Mouse (Mus musculus) testis, adult 2 months (tissue): Measurements from ENCODE around the gene Nfkb1. TPM values are rescaled to one million over a fixed set of nuclear protein-coding genes. Genes with fewer than 3 reads are reported as not detected.

Source experiments
- H3K27ac ChIP-seq: fragments of 200-500 bp; 2 replicates; pipeline ENCODE4 v1.5.1; 2012; ENCODE audit warnings: low read depth, low read length; ENCODE audit not compliant: control insufficient read depth, insufficient read depth
- H3K27me3 ChIP-seq: fragments of 200-500 bp; 2 replicates; pipeline ENCODE4 v1.6.1; 2012; ENCODE audit warnings: mild to moderate bottlenecking, low read length, moderate library complexity; ENCODE audit not compliant: control insufficient read depth, insufficient read depth
- H3K36me3 ChIP-seq: fragments of 200-500 bp; 2 replicates; pipeline ENCODE4 v1.6.1; 2012; ENCODE audit warnings: mild to moderate bottlenecking, low read length; ENCODE audit not compliant: control insufficient read depth, insufficient read depth
- H3K4me1 ChIP-seq: fragments of 200-500 bp; 2 replicates; pipeline ENCODE4 v1.6.1; 2012; ENCODE audit warnings: low read length; ENCODE audit not compliant: control insufficient read depth, insufficient read depth
- H3K4me3 ChIP-seq: fragments of 200-500 bp; 2 replicates; pipeline ENCODE4 v1.5.1; 2012; ENCODE audit warnings: low read depth, mild to moderate bottlenecking, low read length, moderate library complexity, mixed read lengths; ENCODE audit not compliant: control insufficient read depth
- CTCF ChIP-seq: fragments of 200-500 bp; IDR thresholded peaks from 2 replicates; pipeline ENCODE4 v1.5.1; 2012; ENCODE audit warnings: low read depth, mild to moderate bottlenecking, inconsistent platforms, low read length, moderate library complexity; ENCODE audit not compliant: control insufficient read depth, insufficient read depth, insufficient replicate concordance
- POLR2A ChIP-seq: fragments of 200-500 bp; IDR thresholded peaks from 2 replicates; pipeline ENCODE4 v1.6.1; 2012; ENCODE audit warnings: low read depth, mild to moderate bottlenecking, inconsistent platforms, low read length, moderate library complexity; ENCODE audit not compliant: control insufficient read depth
- polyA plus RNA-seq: library from polyadenylated mRNA; depleted of rRNA; stranded (reverse); fragments of >200 nt; gene quantifications from 2 replicates; pipeline ENCODE4 v1.2.3, GENCODE M21; 2012

The Nfkb1 gene
- polyA plus RNA-seq, 1 experiment = 13.4 TPM

GRCm38 (mm10) chr3:135675480-135675879 is 15.9 kb downstream of the Nfkb1 start:
- no peaks in the 10 kb centered on the region for H3K36me3 ChIP-seq
- H3K27me3 ChIP-seq = no peaks in the 10 kb centered on the region
- H3K4me1 ChIP-seq = no peaks in the 10 kb centered on the region; the same call in 1 of the 2 replicates
- no peak overlapping the region for H3K27ac ChIP-seq
- no peak for TF ChIP-seq POLR2A
- TF ChIP-seq CTCF = no peak
- H3K4me3 ChIP-seq = no peak overlapping the region

GRCm38 (mm10) chr3:135674716-135675392 is 16.5 kb downstream of the Nfkb1 start:
- no peaks in the 10 kb centered on the region for H3K36me3 ChIP-seq
- H3K4me1 ChIP-seq = no peaks in the 10 kb centered on the region; the same call in 1 of the 2 replicates
- no peak overlapping the region for H3K27ac ChIP-seq
- no peak overlapping the region for H3K4me3 ChIP-seq
- no peaks in the 10 kb centered on the region for H3K27me3 ChIP-seq
- TF ChIP-seq POLR2A (no peak), CTCF (no peak)

GRCm38 (mm10) chr3:135673695-135674094 is 17.7 kb downstream of the Nfkb1 start:
- no peak for TF ChIP-seq POLR2A
- TF ChIP-seq CTCF = no peak
- H3K36me3 ChIP-seq = no peaks in the 10 kb centered on the region
- no peak overlapping the region for H3K4me3 ChIP-seq
- no peaks in the 10 kb centered on the region; the same call in 1 of the 2 replicates for H3K4me1 ChIP-seq
- no peaks in the 10 kb centered on the region for H3K27me3 ChIP-seq
- H3K27ac ChIP-seq = no peak overlapping the region

- no peak for TF ChIP-seq POLR2A
- TF ChIP-seq CTCF = no peak
- Histone ChIP-seq H3K27ac (no peak overlapping the region), H3K4me3 (no peak overlapping the region), H3K27me3 (no peaks in the 10 kb centered on the region), H3K36me3 (no peaks in the 10 kb centered on the region), H3K4me1 (no peaks in the 10 kb centered on the region; the same call in 1 of the 2 replicates)
These were observed 18.3 kb downstream of the Nfkb1 start for GRCm38 (mm10) chr3:135673041-135673440.

GRCm38 (mm10) chr3:135672135-135672534 is 19.2 kb downstream of the Nfkb1 start:
- Histone ChIP-seq H3K4me1 (no peaks in the 10 kb centered on the region; the same call in 1 of the 2 replicates), H3K27me3 (no peaks in the 10 kb centered on the region), H3K36me3 (no peaks in the 10 kb centered on the region), H3K4me3 (no peak overlapping the region), H3K27ac (no peak overlapping the region)
- TF ChIP-seq CTCF = no peak
- TF ChIP-seq POLR2A = no peak

GRCm38 (mm10) chr3:135670869-135671268 is 20.5 kb downstream of the Nfkb1 start:
- H3K4me1 ChIP-seq = no peaks in the 10 kb centered on the region; the same call in 1 of the 2 replicates

GRCm38 (mm10) chr3:135667084-135667483 is 24.3 kb downstream of the Nfkb1 start:
- H3K27ac ChIP-seq = no peak overlapping the region
- no peaks in the 10 kb centered on the region for H3K4me1 ChIP-seq
- no peaks in the 10 kb centered on the region for H3K36me3 ChIP-seq
- TF ChIP-seq POLR2A (no peak), CTCF (no peak)
- H3K4me3 ChIP-seq = no peak overlapping the region
- no peaks in the 10 kb centered on the region for H3K27me3 ChIP-seq

More at GRCm38 (mm10) chr3:135670869-135671268, 20.5 kb downstream of the Nfkb1 start:
- no peak overlapping the region for H3K27ac ChIP-seq
- no peaks in the 10 kb centered on the region for H3K27me3 ChIP-seq
- H3K4me3 ChIP-seq = no peak overlapping the region
- H3K36me3 ChIP-seq = no peaks in the 10 kb centered on the region
- no peak for TF ChIP-seq POLR2A
- no peak for TF ChIP-seq CTCF

GRCm38 (mm10) chr3:135665777-135666259 is 25.5 kb downstream of the Nfkb1 start:
- Histone ChIP-seq H3K27me3 (no peaks in the 10 kb centered on the region), H3K4me3 (no peak overlapping the region), H3K4me1 (no peaks in the 10 kb centered on the region), H3K27ac (no peak overlapping the region), H3K36me3 (no peaks in the 10 kb centered on the region)
- TF ChIP-seq CTCF (no peak), POLR2A (no peak)
